ENCODE assay signal across 8 mouse cellular contexts in genomic region chr3:67373872-67374271, GRCm38 (mm10). TPM values are rescaled to one million over a fixed set of nuclear protein-coding genes. Genes with fewer than 3 reads are reported as not detected.
DNase-seq lines count a peak whose midpoint lies in the region; ATAC-seq and TF ChIP-seq lines count a peak whose summit lies in the region.

Gene Mlf1 (plus strand): TSS chr3:67374097.

- 0 out of 2 replicates have a peak within 1 kb of the TSS, but pooled peaks have one; percentile 51 for H3K9ac ChIP-seq in embryonic facial prominence, embryonic 11.5 days (replicated peaks; ENCODE audit: low read length)
- H3K9ac ChIP-seq in intestine, postnatal 0 days (ENCODE audit: low read depth, low read length), result no peak within 1 kb of the TSS
- peak within 1 kb of the TSS; percentile 65 for H3K9ac ChIP-seq in midbrain, embryonic 11.5 days (ENCODE audit: low read length)

- no peaks in the 10 kb centered on the region for H3K27me3 ChIP-seq in embryonic facial prominence, embryonic 11.5 days (ENCODE audit: control insufficient read depth, insufficient read depth, low read length)
- no peaks in the 10 kb centered on the region for H3K27me3 ChIP-seq in intestine, postnatal 0 days (replicated peaks; ENCODE audit: control insufficient read depth, insufficient read depth, low read length)
- peaks cover 3% of the 10 kb centered on the region; the same call in 1 of the 2 replicates for H3K27me3 ChIP-seq in midbrain, embryonic 11.5 days (ENCODE audit: control insufficient read depth, insufficient read depth, low read length)

- H3K36me3 ChIP-seq in embryonic facial prominence, embryonic 11.5 days (replicated peaks; ENCODE audit: control insufficient read depth, insufficient read depth, low read depth, low read length), result no peaks in the 10 kb centered on the region
- no peaks in the 10 kb centered on the region for H3K36me3 ChIP-seq in intestine, postnatal 0 days (ENCODE audit: control insufficient read depth, insufficient read depth)
- H3K36me3 ChIP-seq in midbrain, embryonic 11.5 days (ENCODE audit: control insufficient read depth, insufficient read depth, low read length), result no peaks in the 10 kb centered on the region

- 0 out of 2 replicates have a peak, but pooled peaks have one; percentile 12 for TF ChIP-seq CTCF in intestine, postnatal 0 days (IDR thresholded peaks at IDR 0.05; ENCODE audit: low read depth)

- under 1% methylated on average over 35 of the region's 35 CpGs for WGBS in embryonic facial prominence, embryonic 11.5 days
- WGBS in intestine, postnatal 0 days, result 0% methylated on average over 35 of the region's 35 CpGs
- WGBS in midbrain, embryonic 11.5 days, result under 1% methylated on average over 33 of the region's 35 CpGs

- peak within 1 kb of the TSS; percentile 40 for H3K4me3 ChIP-seq in embryonic facial prominence, embryonic 11.5 days (ENCODE audit: low read depth, low read length)
- H3K4me3 ChIP-seq in intestine, postnatal 0 days (ENCODE audit: low read depth, low read length), result peak within 1 kb of the TSS; percentile 29
- H3K4me3 ChIP-seq in midbrain, embryonic 11.5 days (ENCODE audit: low read depth, low read length), result peak within 1 kb of the TSS; percentile 48

- peak; percentile 94 for DNase-seq in adrenal gland, postnatal 14 days
- DNase-seq in embryonic facial prominence, embryonic 11.5 days (ENCODE audit: low spot score), result peak; percentile 96
- peak; percentile 89 for DNase-seq in left cerebral cortex, postnatal 36 days (ENCODE audit: low spot score in 2 of 2)
- peak; percentile 99 for DNase-seq in midbrain, embryonic 11.5 days (ENCODE audit: low spot score, missing footprints)
- DNase-seq in right cerebral cortex, postnatal 4 days, result peak; percentile 84
- peak; percentile 87 for DNase-seq in yolk sac, embryonic 10.5 days (ENCODE audit: low spot score)

- ATAC-seq in embryonic facial prominence, embryonic 11.5 days (replicated peaks; ENCODE audit: insufficient number of reproducible peaks, low FRiP score, low TSS enrichment, low read depth), result peak; percentile 95
- ATAC-seq in granulocyte monocyte progenitor cell, adult 5-6 weeks (replicated peaks; ENCODE audit: poor library complexity, severe bottlenecking), result peak; percentile 100
- ATAC-seq in intestine, postnatal 0 days, result peak; percentile 98
- ATAC-seq in midbrain, embryonic 11.5 days (ENCODE audit: low FRiP score), result peak; percentile 99

- intact Hi-C loops in left cerebral cortex, postnatal 36 days (cut with DNase I), result no loop called here

- H3K4me1 ChIP-seq in embryonic facial prominence, embryonic 11.5 days (ENCODE audit: control insufficient read depth, insufficient read depth, low read length), result no peaks in the 10 kb centered on the region
- no peaks in the 10 kb centered on the region for H3K4me1 ChIP-seq in intestine, postnatal 0 days (replicated peaks; ENCODE audit: control insufficient read depth, insufficient read depth, low read length)
- no peaks in the 10 kb centered on the region for H3K4me1 ChIP-seq in midbrain, embryonic 11.5 days (ENCODE audit: control insufficient read depth, insufficient read depth, low read length)

- no peaks in the 10 kb centered on the region for H3K9me3 ChIP-seq in embryonic facial prominence, embryonic 11.5 days (replicated peaks; ENCODE audit: control insufficient read depth, low read length)
- no peaks in the 10 kb centered on the region for H3K9me3 ChIP-seq in intestine, postnatal 0 days (ENCODE audit: control insufficient read depth)
- no peaks in the 10 kb centered on the region for H3K9me3 ChIP-seq in midbrain, embryonic 11.5 days (ENCODE audit: control insufficient read depth, low read length)

- H3K27ac ChIP-seq in embryonic facial prominence, embryonic 11.5 days (replicated peaks; ENCODE audit: low read depth, low read length), result no peak within 1 kb of the TSS
- H3K27ac ChIP-seq in intestine, postnatal 0 days (ENCODE audit: low read depth, low read length), result no peak within 1 kb of the TSS
- H3K27ac ChIP-seq in midbrain, embryonic 11.5 days (ENCODE audit: low read depth, low read length), result no peak within 1 kb of the TSS

- H3K4me2 ChIP-seq in embryonic facial prominence, embryonic 11.5 days (ENCODE audit: low read depth, low read length), result peak within 1 kb of the TSS; percentile 84
- H3K4me2 ChIP-seq in intestine, postnatal 0 days (replicated peaks; ENCODE audit: low read depth), result peak within 1 kb of the TSS; percentile 64
- peak within 1 kb of the TSS; percentile 87 for H3K4me2 ChIP-seq in midbrain, embryonic 11.5 days

RNA-seq across cellular contexts. Expression of gene Mlf1, which starts in this region (rescaled TPM):
- 6.5 and 7.6 TPM in 2 replicates for total RNA-seq in adrenal gland, postnatal 14 days (2021)
- polyA plus RNA-seq in embryonic facial prominence, embryonic 11.5 days (2014; fragmentation: Nextera tagmentation; extraction: Ambion mirVana), result 27.5 and 33.0 TPM in 2 replicates
- 1.6 TPM in 1 of 2 replicates, not detected in the other for total RNA-seq in granulocyte monocyte progenitor cell, adult 5-6 weeks (2014; fragmentation: Nextera tagmentation)
- 0.72 and 1.0 TPM in 2 replicates for total RNA-seq in granulocyte monocyte progenitor cell, adult 5-6 weeks (2017)
- polyA plus RNA-seq in intestine, postnatal 0 days (2015; fragmentation: Nextera tagmentation; extraction: Ambion mirVana), result 4.5 and 4.8 TPM in 2 replicates
- 1 to 10 TPM in 1 of 2 experiments, under 1 TPM in 1; 1.00 to 1.2 TPM for total RNA-seq in left cerebral cortex, postnatal 36 days (2021)
- polyA plus RNA-seq in midbrain, embryonic 11.5 days (2014; fragmentation: Nextera tagmentation; extraction: Ambion mirVana), result 29.2 and 31.7 TPM in 2 replicates
